Mouse (Mus musculus) liver, adult 2 months (tissue): ENCODE data around the gene Syt1.

Experiments used
- CTCF ChIP-seq: fragments of 200-500 bp; IDR thresholded peaks from 2 replicates; pipeline ENCODE4 v1.5.1; 2011; ENCODE audit warnings: low read depth, low read length, control low read depth
- POLR2A ChIP-seq: fragments of 200-500 bp; IDR thresholded peaks from 2 replicates; pipeline ENCODE4 v1.6.1; 2011; ENCODE audit warnings: low read length, control low read depth; ENCODE audit not compliant: insufficient read depth; ENCODE audit errors: extremely low read depth

GRCm38 (mm10) chr10:108525506-108525905, 485.3 kb downstream of the Syt1 start:
- no peak for TF ChIP-seq CTCF
- no peak for TF ChIP-seq POLR2A
